Mouse (Mus musculus) neural tube, embryonic 12.5 days (tissue): ENCODE data around the gene Prdm16. TPM values are rescaled to one million over a fixed set of nuclear protein-coding genes. Genes with fewer than 3 reads are reported as not detected.

Experiments
- ATAC-seq: fragments of 200-750 bp; cut with Nextera tagmentation; 2 replicates; pipeline ENCODE4 v1.8.0; 2017; ENCODE audit warnings: low read depth, mild to moderate bottlenecking, moderate TSS enrichment, moderate library complexity; ENCODE audit not compliant: low FRiP score
- H3K27ac ChIP-seq: fragments of 300-500 bp; sonication (generic); 2 replicates; pipeline ENCODE4 v1.5.1; 2016
- H3K27me3 ChIP-seq: fragments of 300-500 bp; sonication (generic); replicated peaks from 2 replicates; pipeline ENCODE4 v1.6.1; 2016; ENCODE audit warnings: mild to moderate bottlenecking
- H3K36me3 ChIP-seq: fragments of 300-500 bp; sonication (generic); 2 replicates; pipeline ENCODE4 v1.6.1; 2016; ENCODE audit warnings: mild to moderate bottlenecking
- H3K4me1 ChIP-seq: fragments of 300-500 bp; sonication (generic); 2 replicates; pipeline ENCODE4 v1.6.1; 2016
- H3K4me2 ChIP-seq: fragments of 300-500 bp; sonication (generic); replicated peaks from 2 replicates; pipeline ENCODE4 v1.6.1; 2016; ENCODE audit warnings: mild to moderate bottlenecking
- H3K4me3 ChIP-seq: fragments of 300-500 bp; sonication (generic); 2 replicates; pipeline ENCODE4 v1.5.1; 2016
- H3K9ac ChIP-seq: fragments of 300-500 bp; sonication (generic); 2 replicates; pipeline ENCODE4 v1.6.1; 2016; ENCODE audit warnings: mild to moderate bottlenecking
- H3K9me3 ChIP-seq: fragments of 300-500 bp; sonication (generic); 2 replicates; pipeline ENCODE4 v1.6.1; 2016; ENCODE audit warnings: mild to moderate bottlenecking
- WGBS: fragments of 180-500 bp; shearing (Covaris S2); methylation state at CpG from one replicate; pipeline ENCODE4 v1.1.7; 2016; 5-methylcytosine and 5-hydroxymethylcytosine counted together
- polyA plus RNA-seq: library from polyadenylated mRNA; unstranded; fragments of >200 nt; fragmentation: Nextera tagmentation; extraction: Ambion mirVana; gene quantifications from 2 replicates; pipeline ENCODE4 v1.2.1, GENCODE M21; 2016

Gene Prdm16
- polyA plus RNA-seq, 1 experiment from 2014 or later = 12.9 TPM

DNA sequence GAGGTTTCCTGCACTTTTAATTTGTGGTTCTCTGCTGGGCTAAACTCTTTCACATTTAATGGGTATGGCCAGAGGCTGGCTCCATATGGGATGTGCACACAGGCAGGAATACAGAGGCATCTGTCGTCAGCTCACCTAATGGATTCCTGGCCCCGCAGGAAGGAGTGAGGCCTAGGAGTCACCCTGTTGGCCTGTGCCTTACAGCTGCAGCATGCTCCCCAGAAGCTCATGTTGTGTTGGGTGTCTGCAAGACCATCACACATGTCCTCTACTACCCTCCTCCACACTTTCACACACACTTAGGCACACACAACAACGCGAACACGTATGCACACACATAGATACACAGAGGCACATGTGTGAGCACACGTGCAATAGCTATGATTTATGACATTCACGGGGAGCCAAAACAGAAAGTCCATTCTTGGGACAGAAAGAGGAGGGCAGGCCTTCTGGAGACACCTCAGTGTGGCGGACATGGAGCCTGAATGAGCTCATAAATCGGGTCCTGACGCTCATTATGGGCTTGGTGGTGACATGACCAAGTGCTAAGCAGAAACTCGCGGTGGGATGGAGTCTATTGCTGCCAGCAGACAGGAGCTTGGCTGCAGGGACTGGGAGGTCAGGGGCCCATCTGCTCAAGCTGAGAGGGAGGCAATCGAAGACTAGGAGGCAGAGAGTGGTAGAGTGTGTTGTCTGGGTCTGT lies 265.0 kb downstream of the Prdm16 start:
- 41% methylated on average over 13 of the region's 13 CpGs for WGBS
- Histone ChIP-seq H3K4me3 (no peak overlapping the region), H3K4me2 (no peak overlapping the region), H3K27me3 (peaks cover 10% of the 10 kb centered on the region; the same call in 1 of the 2 replicates), H3K9me3 (no peaks in the 10 kb centered on the region), H3K27ac (no peak overlapping the region), H3K9ac (no peak overlapping the region), H3K36me3 (no peaks in the 10 kb centered on the region), H3K4me1 (peaks cover 12% of the 10 kb centered on the region)
- no peak for ATAC-seq

DNA sequence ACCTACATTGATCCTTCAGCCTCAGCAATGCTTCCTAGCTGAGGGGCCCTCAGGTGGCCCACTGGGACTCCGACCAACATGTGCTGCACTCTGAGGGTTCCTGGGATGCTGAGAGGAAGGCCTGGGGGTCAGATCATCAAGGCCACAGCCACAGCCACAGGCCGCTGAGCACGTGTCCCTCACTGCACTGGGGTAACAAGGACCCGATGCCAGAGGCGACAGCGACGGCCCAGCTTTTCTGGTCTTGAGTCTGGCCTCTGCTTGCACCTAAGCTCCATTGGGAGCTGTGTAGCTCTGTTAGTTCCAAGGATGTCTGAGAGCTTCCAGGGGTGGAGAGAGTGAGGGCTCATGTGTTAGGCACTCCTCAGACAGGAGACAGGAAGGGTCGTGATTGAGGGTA lies 265.8 kb downstream of the Prdm16 start:
- no peak overlapping the region for H3K27ac ChIP-seq
- H3K27me3 ChIP-seq = peaks cover 10% of the 10 kb centered on the region; the same call in 1 of the 2 replicates

DNA sequence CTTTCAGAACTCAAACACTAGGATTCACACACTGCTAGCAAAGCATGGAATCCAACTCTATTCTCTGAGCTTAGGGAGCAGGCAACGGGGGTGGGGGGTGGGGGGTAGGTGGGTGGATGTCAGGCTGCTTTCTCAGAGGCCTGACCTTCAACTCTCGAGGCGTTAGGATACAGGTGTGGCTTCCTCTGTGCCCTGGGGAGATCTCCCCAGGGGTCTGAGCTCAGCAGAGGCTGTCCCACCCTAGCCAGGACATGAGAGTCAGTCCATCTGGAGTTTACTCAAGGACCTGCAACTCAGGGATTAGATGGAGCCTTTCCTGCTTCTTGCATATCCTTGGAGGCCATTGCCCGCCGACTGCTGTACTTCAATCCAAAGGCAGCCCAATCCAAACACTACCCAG lies 267.6 kb downstream of the Prdm16 start:
- peaks cover 23% of the 10 kb centered on the region for H3K4me1 ChIP-seq
- H3K4me3 ChIP-seq = no peak overlapping the region
- ATAC-seq = no peak
- WGBS = 74% methylated on average over 5 of the region's 5 CpGs
- no peaks in the 10 kb centered on the region for H3K9me3 ChIP-seq
- H3K27ac ChIP-seq = no peak overlapping the region
- no peaks in the 10 kb centered on the region for H3K36me3 ChIP-seq
- no peak overlapping the region for H3K9ac ChIP-seq
- H3K4me2 ChIP-seq = no peak overlapping the region
- peaks cover 9% of the 10 kb centered on the region; the same call in 1 of the 2 replicates for H3K27me3 ChIP-seq

More for the DNA sequence above, 265.8 kb downstream of the Prdm16 start:
- no peak overlapping the region for H3K4me2 ChIP-seq
- WGBS = 78% methylated on average over 8 of the region's 8 CpGs
- ATAC-seq = no peak
- H3K9me3 ChIP-seq = no peaks in the 10 kb centered on the region
- H3K36me3 ChIP-seq = no peaks in the 10 kb centered on the region
- H3K4me3 ChIP-seq = no peak overlapping the region
- H3K4me1 ChIP-seq = peaks cover 19% of the 10 kb centered on the region
- no peak overlapping the region for H3K9ac ChIP-seq

DNA sequence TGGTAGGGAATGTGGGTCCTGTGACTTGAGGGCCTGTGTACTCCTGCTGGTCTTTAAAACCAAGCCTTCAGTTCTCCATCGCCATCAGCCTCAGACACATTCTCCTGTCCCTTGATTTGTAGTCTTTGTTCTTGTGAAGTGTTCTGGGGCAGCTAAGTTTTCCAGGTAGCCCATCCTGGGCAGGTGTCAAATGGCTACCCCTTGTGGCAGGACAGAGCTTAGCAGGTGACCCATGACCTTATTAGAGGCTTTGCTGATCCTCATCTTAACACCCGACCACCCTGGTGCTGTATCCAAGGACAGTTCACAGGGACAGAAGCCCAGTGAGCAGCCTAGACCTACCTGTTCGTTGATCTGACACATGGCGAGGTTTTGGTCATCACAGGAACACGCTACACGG lies 269.8 kb downstream of the Prdm16 start:
- no peak overlapping the region for H3K4me2 ChIP-seq
- ATAC-seq = no peak
- no peak overlapping the region for H3K9ac ChIP-seq
- no peaks in the 10 kb centered on the region for H3K9me3 ChIP-seq
- peaks cover 7% of the 10 kb centered on the region; the same call in 1 of the 2 replicates for H3K27me3 ChIP-seq
- 86% methylated on average over 6 of the region's 6 CpGs for WGBS
- H3K4me3 ChIP-seq = no peak overlapping the region
- no peaks in the 10 kb centered on the region for H3K36me3 ChIP-seq
- no peak overlapping the region for H3K27ac ChIP-seq
- peaks cover 18% of the 10 kb centered on the region for H3K4me1 ChIP-seq

DNA sequence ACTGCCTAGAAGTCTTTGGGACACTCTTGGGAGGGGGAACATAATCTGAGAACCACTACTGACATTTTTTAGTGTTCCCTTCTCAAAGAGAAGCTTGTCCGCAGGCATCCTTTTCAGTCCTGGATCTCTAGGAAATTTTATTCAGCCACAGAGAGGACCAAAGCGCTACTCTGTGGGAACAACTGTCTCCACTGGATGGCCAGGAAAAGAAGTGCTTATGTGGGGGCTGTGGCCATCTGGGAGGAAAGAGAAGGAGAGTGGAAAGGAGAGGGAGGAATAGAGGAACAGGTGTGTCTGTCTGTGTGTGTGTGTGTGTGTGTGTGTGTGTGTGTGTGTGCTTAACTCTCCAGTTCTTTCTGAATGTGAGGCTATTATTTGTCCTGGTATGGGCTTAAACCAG lies 271.9 kb downstream of the Prdm16 start:
- no peak overlapping the region for H3K27ac ChIP-seq
- no peak overlapping the region for H3K4me2 ChIP-seq
- ATAC-seq = no peak
- H3K27me3 ChIP-seq = peaks cover 10% of the 10 kb centered on the region
- no peak overlapping the region for H3K9ac ChIP-seq
- no peak overlapping the region for H3K4me3 ChIP-seq
- no peaks in the 10 kb centered on the region for H3K36me3 ChIP-seq
- 89% methylated on average over 2 of the region's 2 CpGs for WGBS
- H3K9me3 ChIP-seq = no peaks in the 10 kb centered on the region
- H3K4me1 ChIP-seq = peaks cover 13% of the 10 kb centered on the region

DNA sequence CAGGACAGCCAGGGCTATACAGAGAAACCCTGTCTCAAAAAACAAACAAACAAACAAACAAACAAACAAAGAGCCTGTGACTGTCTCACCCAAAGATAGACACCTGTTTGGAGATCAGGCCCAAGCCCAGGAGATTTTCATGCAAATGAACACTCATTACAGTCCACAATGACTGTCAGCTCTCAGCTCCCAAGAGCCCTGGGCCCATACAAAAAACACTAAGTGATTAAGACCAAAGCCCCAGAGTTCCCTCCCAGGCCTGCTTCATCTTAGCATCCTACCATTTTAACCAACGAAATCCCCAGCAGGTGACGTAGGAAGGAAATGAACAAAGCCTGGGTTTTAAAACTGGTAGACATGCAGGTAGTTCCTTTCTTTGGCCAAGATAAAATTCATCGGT lies 275.8 kb downstream of the Prdm16 start:
- H3K4me1 ChIP-seq = 0 out of 2 replicates have a peak, but pooled peaks cover 4% of the 10 kb centered on the region
- H3K27me3 ChIP-seq = peaks cover 6% of the 10 kb centered on the region; the same call in 1 of the 2 replicates
- WGBS = 84% methylated on average over 3 of the region's 3 CpGs
- ATAC-seq = no peak
- no peak overlapping the region for H3K9ac ChIP-seq
- no peaks in the 10 kb centered on the region for H3K36me3 ChIP-seq
- H3K4me2 ChIP-seq = no peak overlapping the region
- no peaks in the 10 kb centered on the region for H3K9me3 ChIP-seq
- no peak overlapping the region for H3K27ac ChIP-seq
- H3K4me3 ChIP-seq = no peak overlapping the region

DNA sequence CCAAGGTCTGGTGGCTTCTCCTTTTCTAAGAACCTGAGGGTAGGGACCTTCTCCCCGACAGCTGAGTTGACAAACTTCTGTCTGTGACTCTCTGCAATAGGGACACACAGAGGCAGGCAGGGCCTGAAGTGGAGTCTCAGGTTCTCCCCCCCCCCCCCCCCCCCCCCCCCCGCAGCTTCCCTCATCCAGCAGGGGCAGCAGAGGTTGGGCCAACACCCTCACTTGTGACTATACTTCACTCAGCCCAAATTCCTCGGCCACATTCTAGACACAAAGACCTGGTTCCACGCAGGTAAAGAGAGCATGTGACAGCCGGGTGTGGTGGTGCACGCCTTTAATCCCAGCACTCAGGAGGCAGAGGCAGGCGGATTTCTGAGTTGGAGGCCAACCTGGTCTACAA lies 276.2 kb downstream of the Prdm16 start:
- ATAC-seq = no peak
- 87% methylated on average over 6 of the region's 7 CpGs for WGBS
- no peak overlapping the region for H3K4me2 ChIP-seq
- no peaks in the 10 kb centered on the region for H3K9me3 ChIP-seq
- H3K4me1 ChIP-seq = 0 out of 2 replicates have a peak, but pooled peaks cover 4% of the 10 kb centered on the region
- peaks cover 6% of the 10 kb centered on the region; the same call in 1 of the 2 replicates for H3K27me3 ChIP-seq
- no peak overlapping the region for H3K4me3 ChIP-seq
- no peak overlapping the region for H3K9ac ChIP-seq
- no peaks in the 10 kb centered on the region for H3K36me3 ChIP-seq
- no peak overlapping the region for H3K27ac ChIP-seq

DNA sequence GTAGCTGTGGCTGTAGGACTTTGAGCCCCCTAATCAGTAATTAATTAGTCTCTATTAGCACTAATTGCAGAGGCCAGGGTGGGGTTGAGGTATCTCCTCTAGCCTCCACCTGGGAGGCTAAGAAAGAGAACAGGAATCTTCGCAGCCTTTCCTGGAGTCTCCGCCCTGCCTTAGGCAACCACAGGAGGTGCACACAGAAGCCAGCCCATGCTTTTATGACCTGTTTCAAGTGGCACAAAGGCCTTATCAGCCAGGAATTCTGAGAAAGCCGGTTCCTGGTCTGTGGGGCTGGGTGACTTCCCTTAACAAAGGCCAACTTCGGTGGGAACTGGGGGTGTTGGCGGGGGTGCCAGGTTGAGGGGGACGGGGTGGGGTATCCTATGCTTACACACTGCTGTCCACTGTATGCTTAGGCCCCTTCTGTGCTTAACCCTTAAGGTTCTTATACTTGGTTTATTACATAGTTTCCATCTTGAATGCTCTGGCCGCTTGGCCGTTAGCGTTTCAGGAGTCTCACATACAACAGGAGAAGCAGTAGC lies 276.8 kb downstream of the Prdm16 start:
- H3K36me3 ChIP-seq = no peaks in the 10 kb centered on the region
- H3K4me2 ChIP-seq = no peak overlapping the region
- no peaks in the 10 kb centered on the region for H3K9me3 ChIP-seq
- H3K4me1 ChIP-seq = no peaks in the 10 kb centered on the region
- 70% methylated on average over 9 of the region's 9 CpGs for WGBS
- no peak overlapping the region for H3K27ac ChIP-seq
- H3K27me3 ChIP-seq = peaks cover 6% of the 10 kb centered on the region; the same call in 1 of the 2 replicates
- ATAC-seq = no peak
- no peak overlapping the region for H3K9ac ChIP-seq
- H3K4me3 ChIP-seq = no peak overlapping the region

DNA sequence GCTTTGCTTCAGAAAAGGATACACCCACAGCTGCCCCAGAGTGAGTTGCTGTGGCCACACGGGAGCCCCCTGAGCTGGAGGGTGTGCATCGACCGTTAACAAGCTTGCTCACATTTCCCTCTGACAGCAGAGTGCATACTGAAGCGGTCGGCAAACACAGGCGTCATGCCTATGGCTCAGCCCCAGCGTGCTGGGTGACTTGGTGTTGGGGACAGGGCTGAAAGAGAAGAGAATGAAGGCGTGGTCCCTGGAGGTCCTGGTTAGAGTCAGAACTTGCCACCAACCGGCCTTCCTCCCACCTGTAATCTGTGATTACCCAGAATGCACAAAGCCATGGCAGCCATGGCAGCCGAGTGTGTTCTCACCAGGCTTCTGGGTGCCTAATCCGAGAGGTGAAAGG lies 277.9 kb downstream of the Prdm16 start:
- Histone ChIP-seq H3K9me3 (no peaks in the 10 kb centered on the region), H3K4me2 (no peak overlapping the region), H3K27me3 (peaks cover 6% of the 10 kb centered on the region; the same call in 1 of the 2 replicates), H3K4me1 (no peaks in the 10 kb centered on the region), H3K9ac (no peak overlapping the region), H3K27ac (no peak overlapping the region), H3K4me3 (no peak overlapping the region), H3K36me3 (no peaks in the 10 kb centered on the region)
- no peak for ATAC-seq
- WGBS = 64% methylated on average over 11 of the region's 11 CpGs

DNA sequence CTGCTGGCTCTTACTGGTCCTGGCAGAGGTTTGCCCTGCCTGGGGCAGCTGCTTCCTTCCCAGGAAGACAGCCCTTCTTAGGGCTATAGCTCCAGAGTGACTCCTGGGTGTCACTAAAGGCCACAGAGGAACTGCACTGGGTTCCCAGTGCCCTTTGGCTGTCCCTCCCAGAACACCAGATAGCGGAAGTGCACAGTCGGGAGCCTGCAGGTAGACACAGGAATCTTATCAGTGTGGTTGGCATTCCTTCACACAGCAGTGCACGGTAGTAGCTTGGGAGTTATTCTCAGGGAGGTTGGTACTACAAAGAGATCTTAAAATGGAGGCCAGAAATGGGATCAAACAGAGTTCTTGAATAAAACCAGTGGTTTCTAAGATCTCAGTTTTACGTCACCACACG lies 278.3 kb downstream of the Prdm16 start:
- no peaks in the 10 kb centered on the region for H3K9me3 ChIP-seq
- ATAC-seq = no peak
- H3K9ac ChIP-seq = no peak overlapping the region
- H3K36me3 ChIP-seq = no peaks in the 10 kb centered on the region
- no peaks in the 10 kb centered on the region for H3K4me1 ChIP-seq
- no peak overlapping the region for H3K27ac ChIP-seq
- 85% methylated on average over 5 of the region's 5 CpGs for WGBS
- no peak overlapping the region for H3K4me2 ChIP-seq
- peaks cover 6% of the 10 kb centered on the region; the same call in 1 of the 2 replicates for H3K27me3 ChIP-seq
- H3K4me3 ChIP-seq = no peak overlapping the region

DNA sequence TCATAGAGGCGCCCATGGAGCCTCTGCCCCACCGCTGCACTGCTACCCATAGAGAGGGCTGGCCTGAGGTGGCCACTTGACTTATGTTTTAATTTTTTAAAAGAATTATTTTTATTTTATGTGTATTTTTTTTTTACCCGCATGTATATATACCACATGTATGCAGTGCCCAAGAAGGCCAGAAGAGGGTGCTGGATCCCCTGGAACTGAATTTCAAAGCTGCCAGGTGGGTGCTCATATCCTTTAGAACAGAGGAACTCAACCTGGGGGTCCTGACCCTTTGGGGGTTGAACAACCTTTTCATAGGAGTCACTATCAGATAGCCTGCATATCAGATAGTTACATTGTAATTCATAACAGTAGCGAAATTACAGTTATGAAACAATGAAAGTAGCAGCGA lies 281.3 kb downstream of the Prdm16 start:
- WGBS = 93% methylated on average over 5 of the region's 5 CpGs
- H3K27ac ChIP-seq = no peak overlapping the region
- peaks cover 8% of the 10 kb centered on the region for H3K27me3 ChIP-seq
- no peaks in the 10 kb centered on the region for H3K9me3 ChIP-seq
- no peaks in the 10 kb centered on the region for H3K36me3 ChIP-seq
- H3K4me3 ChIP-seq = no peak overlapping the region
- no peak overlapping the region for H3K4me2 ChIP-seq
- H3K9ac ChIP-seq = no peak overlapping the region
- ATAC-seq = no peak
- H3K4me1 ChIP-seq = no peaks in the 10 kb centered on the region

DNA sequence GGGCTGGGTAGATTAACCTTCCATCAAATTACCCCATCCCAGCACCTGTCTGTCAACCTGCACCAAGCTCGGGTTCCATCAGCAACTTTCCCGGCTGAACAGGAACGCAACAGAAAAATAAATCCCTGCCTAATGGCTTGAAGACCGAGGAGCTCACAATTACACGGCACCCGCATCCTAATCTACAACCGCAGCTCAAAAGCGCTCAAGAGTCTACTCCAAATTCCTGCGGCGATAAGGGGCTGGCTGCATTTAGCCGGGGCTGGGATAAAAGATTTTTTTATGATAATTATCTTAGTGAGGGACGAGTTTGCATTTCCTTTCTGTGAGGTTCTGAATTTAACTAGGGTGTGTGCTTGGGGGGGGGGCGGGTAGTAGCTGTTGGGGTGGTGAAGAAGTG lies 284.4 kb downstream of the Prdm16 start:
- no peak overlapping the region for H3K9ac ChIP-seq
- H3K4me1 ChIP-seq = peaks cover 15% of the 10 kb centered on the region
- no peak for ATAC-seq
- no peak overlapping the region for H3K27ac ChIP-seq
- H3K27me3 ChIP-seq = peaks cover 21% of the 10 kb centered on the region
- no peak overlapping the region for H3K4me3 ChIP-seq
- 75% methylated on average over 13 of the region's 13 CpGs for WGBS
- H3K36me3 ChIP-seq = no peaks in the 10 kb centered on the region
- no peaks in the 10 kb centered on the region for H3K9me3 ChIP-seq
- no peak overlapping the region for H3K4me2 ChIP-seq
